Mouse (Mus musculus): ENCODE results near the gene Ebf1. TPM values are rescaled to one million over a fixed set of nuclear protein-coding genes. Genes with fewer than 3 reads are reported as not detected.

Ebf1 gene
- polyA plus RNA-seq, 1 experiment from 2014 or later = 43.7 TPM

DNA sequence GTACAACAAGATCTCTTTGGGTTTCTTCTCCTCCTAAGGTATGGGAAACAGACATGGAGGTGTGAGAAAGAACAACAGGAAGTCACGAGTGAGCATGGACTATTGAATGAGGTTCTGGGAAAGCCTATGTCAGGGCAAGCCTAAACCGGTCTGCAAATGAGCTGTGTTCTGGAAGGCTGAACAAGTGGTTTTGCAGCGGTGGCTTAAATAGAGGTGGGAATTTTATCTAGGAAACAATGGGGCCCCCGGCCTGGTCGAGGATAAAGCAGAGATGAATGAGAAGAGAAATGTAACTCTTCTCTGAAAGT, 73.1 kb downstream of the Ebf1 start:
- H3K27ac ChIP-seq (ENCODE audit: low read length) = no peak overlapping the region
- no peak overlapping the region for H3K4me2 ChIP-seq (ENCODE audit: low read length)
- H3K9ac ChIP-seq (replicated peaks; ENCODE audit: low read depth, low read length) = no peak overlapping the region
- no peaks in the 10 kb centered on the region for H3K4me1 ChIP-seq (replicated peaks; ENCODE audit: control insufficient read depth, insufficient read depth, low read length)
- ATAC-seq = no peak
- H3K27me3 ChIP-seq (replicated peaks; ENCODE audit: control insufficient read depth, insufficient read depth, low read length) = peaks cover 12% of the 10 kb centered on the region
- no peaks in the 10 kb centered on the region for H3K9me3 ChIP-seq (ENCODE audit: control insufficient read depth, low read length)
- H3K4me3 ChIP-seq (replicated peaks; ENCODE audit: low read length) = no peak overlapping the region
- no peaks in the 10 kb centered on the region for H3K36me3 ChIP-seq (ENCODE audit: control insufficient read depth, insufficient read depth)
- WGBS = 91% methylated on average over 5 of the region's 5 CpGs

GRCm38 (mm10) chr11:44695416-44695815, 78.3 kb downstream of the Ebf1 start:
- 94% methylated on average over 9 of the region's 9 CpGs for WGBS
- 0 out of 2 replicates have a peak, but pooled peaks cover 5% of the 10 kb centered on the region for H3K27me3 ChIP-seq (replicated peaks; ENCODE audit: control insufficient read depth, insufficient read depth, low read length)

DNA sequence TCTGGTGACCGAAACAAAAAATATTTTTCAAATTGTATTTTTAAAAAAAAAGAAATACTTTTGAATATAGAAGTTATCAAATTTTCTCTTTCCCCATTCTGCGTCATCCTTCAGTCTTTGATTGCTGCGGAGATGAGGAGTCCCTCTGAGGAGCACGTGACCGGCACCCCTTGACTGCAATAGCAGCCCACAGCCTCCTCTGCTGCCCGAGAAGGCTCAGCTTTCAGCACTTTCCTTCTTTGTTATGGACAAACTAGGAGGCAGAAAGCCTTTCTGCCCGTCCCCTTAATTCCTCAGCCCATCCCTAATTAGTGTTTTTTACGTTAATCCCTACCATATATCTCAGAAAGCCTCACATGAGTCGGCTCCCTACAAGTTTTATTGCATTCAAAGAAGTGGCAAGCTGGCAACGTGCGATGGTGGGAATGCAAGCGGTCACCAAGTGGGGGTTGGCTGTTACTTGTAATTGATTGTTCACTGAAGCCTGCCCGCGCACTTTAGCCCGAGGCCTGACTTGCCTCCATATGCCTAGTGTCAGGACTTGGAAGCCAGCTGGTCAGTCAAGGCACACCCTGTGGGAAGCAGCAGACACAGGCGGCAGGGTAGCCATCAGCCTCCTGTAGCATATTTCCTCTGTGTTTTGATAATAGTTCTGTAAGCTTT, 79.6 kb downstream of the Ebf1 start:
- H3K9ac ChIP-seq (replicated peaks; ENCODE audit: low read depth, low read length) = 0 out of 2 replicates have a peak overlapping the region, but pooled peaks have one; percentile 27
- H3K4me3 ChIP-seq (replicated peaks; ENCODE audit: low read length) = peak overlapping the region; percentile 10; the same call in 1 of the 2 replicates
- H3K27ac ChIP-seq (ENCODE audit: low read length) = no peak overlapping the region
- whole genome bisulfite sequencing = 8% methylated on average over 16 of the region's 16 CpGs
- H3K36me3 ChIP-seq (ENCODE audit: control insufficient read depth, insufficient read depth) = no peaks in the 10 kb centered on the region
- H3K27me3 ChIP-seq (replicated peaks; ENCODE audit: control insufficient read depth, insufficient read depth, low read length) = 0 out of 2 replicates have a peak, but pooled peaks cover 5% of the 10 kb centered on the region
- peak overlapping the region; percentile 43 for H3K4me2 ChIP-seq (ENCODE audit: low read length)
- ATAC-seq = peak; percentile 73
- no peaks in the 10 kb centered on the region for H3K9me3 ChIP-seq (ENCODE audit: control insufficient read depth, low read length)
- peaks cover 8% of the 10 kb centered on the region for H3K4me1 ChIP-seq (replicated peaks; ENCODE audit: control insufficient read depth, insufficient read depth, low read length)

More at GRCm38 (mm10) chr11:44695416-44695815, 78.3 kb downstream of the Ebf1 start:
- ATAC-seq = no peak
- Histone ChIP-seq H3K27ac (ENCODE audit: low read length) (no peak overlapping the region), H3K4me3 (replicated peaks; ENCODE audit: low read length) (no peak overlapping the region), H3K4me2 (ENCODE audit: low read length) (no peak overlapping the region), H3K4me1 (replicated peaks; ENCODE audit: control insufficient read depth, insufficient read depth, low read length) (peaks cover 8% of the 10 kb centered on the region), H3K36me3 (ENCODE audit: control insufficient read depth, insufficient read depth) (no peaks in the 10 kb centered on the region), H3K9me3 (ENCODE audit: control insufficient read depth, low read length) (no peaks in the 10 kb centered on the region), H3K9ac (replicated peaks; ENCODE audit: low read depth, low read length) (no peak overlapping the region)

GRCm38 (mm10) chr11:44700181-44700580, 83.1 kb downstream of the Ebf1 start:
- Histone ChIP-seq H3K27ac (ENCODE audit: low read length) (no peak overlapping the region), H3K27me3 (replicated peaks; ENCODE audit: control insufficient read depth, insufficient read depth, low read length) (peaks cover 6% of the 10 kb centered on the region; the same call in 1 of the 2 replicates), H3K9me3 (ENCODE audit: control insufficient read depth, low read length) (no peaks in the 10 kb centered on the region), H3K4me1 (replicated peaks; ENCODE audit: control insufficient read depth, insufficient read depth, low read length) (peaks cover 8% of the 10 kb centered on the region), H3K36me3 (ENCODE audit: control insufficient read depth, insufficient read depth) (no peaks in the 10 kb centered on the region), H3K4me2 (ENCODE audit: low read length) (no peak overlapping the region), H3K9ac (replicated peaks; ENCODE audit: low read depth, low read length) (no peak overlapping the region), H3K4me3 (replicated peaks; ENCODE audit: low read length) (no peak overlapping the region)
- no peak for ATAC-seq
- 87% methylated on average over 4 of the region's 4 CpGs for WGBS

DNA sequence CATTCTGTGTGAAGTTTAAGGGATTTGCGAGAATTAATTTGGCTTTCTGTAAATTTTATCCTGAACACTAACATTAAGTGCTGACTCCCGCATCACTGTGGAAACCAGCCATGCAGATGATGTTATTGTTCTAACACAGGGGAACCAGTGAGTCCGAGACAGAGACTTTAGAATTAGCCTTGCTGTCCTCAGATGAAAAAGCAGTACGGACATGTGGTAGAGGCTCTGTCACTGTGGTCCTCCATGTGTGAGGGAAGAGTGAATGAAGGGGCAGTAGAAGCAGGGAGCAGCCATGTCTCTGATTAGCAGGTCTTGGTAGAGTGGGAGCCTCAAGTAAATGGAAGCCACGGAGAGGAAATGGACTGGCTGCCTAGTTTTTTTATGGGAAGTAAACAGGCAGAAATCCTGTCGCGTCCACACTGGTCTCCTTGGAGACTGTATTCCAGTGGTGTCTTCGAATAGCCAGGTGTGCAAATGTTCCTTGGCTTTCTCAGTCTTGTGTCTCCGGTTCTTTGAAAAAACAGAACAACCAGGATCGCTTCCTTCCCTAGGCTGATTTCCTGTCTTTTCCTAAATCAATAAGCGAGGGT, 84.2 kb downstream of the Ebf1 start:
- WGBS = 60% methylated on average over 11 of the region's 11 CpGs
- no peaks in the 10 kb centered on the region for H3K9me3 ChIP-seq (ENCODE audit: control insufficient read depth, low read length)
- H3K27ac ChIP-seq (ENCODE audit: low read length) = no peak overlapping the region
- H3K9ac ChIP-seq (replicated peaks; ENCODE audit: low read depth, low read length) = no peak overlapping the region
- ATAC-seq = no peak
- no peak overlapping the region for H3K4me3 ChIP-seq (replicated peaks; ENCODE audit: low read length)
- no peaks in the 10 kb centered on the region for H3K36me3 ChIP-seq (ENCODE audit: control insufficient read depth, insufficient read depth)
- peaks cover 7% of the 10 kb centered on the region; the same call in 1 of the 2 replicates for H3K27me3 ChIP-seq (replicated peaks; ENCODE audit: control insufficient read depth, insufficient read depth, low read length)
- no peak overlapping the region for H3K4me2 ChIP-seq (ENCODE audit: low read length)
- peaks cover 8% of the 10 kb centered on the region for H3K4me1 ChIP-seq (replicated peaks; ENCODE audit: control insufficient read depth, insufficient read depth, low read length)

GRCm38 (mm10) chr11:44701864-44702263, 84.7 kb downstream of the Ebf1 start:
- no peak overlapping the region for H3K27ac ChIP-seq (ENCODE audit: low read length)
- 84% methylated on average over 1 of the region's 1 CpGs for WGBS
- no peaks in the 10 kb centered on the region for H3K36me3 ChIP-seq (ENCODE audit: control insufficient read depth, insufficient read depth)
- peaks cover 3% of the 10 kb centered on the region for H3K4me1 ChIP-seq (replicated peaks; ENCODE audit: control insufficient read depth, insufficient read depth, low read length)
- H3K4me2 ChIP-seq (ENCODE audit: low read length) = no peak overlapping the region
- H3K4me3 ChIP-seq (replicated peaks; ENCODE audit: low read length) = no peak overlapping the region
- no peaks in the 10 kb centered on the region for H3K9me3 ChIP-seq (ENCODE audit: control insufficient read depth, low read length)
- no peak for ATAC-seq
- H3K27me3 ChIP-seq (replicated peaks; ENCODE audit: control insufficient read depth, insufficient read depth, low read length) = peaks cover 7% of the 10 kb centered on the region; the same call in 1 of the 2 replicates
- H3K9ac ChIP-seq (replicated peaks; ENCODE audit: low read depth, low read length) = no peak overlapping the region

- no peak for ATAC-seq
- WGBS = 89% methylated on average over 8 of the region's 8 CpGs
These were observed 85.8 kb downstream of the Ebf1 start for GRCm38 (mm10) chr11:44702716-44703486.

DNA sequence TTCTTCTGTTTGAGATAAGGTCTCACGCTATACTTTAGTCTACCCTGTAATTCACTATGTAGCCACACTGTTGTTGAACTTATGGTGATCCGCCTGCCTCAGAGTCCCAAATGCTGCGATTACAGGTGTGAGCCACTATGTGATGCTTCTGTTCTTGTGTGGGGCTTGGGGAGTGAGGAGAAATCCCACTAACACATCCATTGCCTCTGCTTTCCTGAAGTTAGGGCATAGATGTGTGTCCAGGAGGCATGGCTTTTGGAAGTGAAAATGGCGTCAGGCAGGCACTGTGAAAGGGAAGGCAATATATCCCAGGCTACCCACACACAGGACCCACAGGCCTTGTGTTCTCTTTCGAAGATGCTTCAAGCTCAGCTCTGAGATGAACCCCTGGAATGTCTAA, 86.8 kb downstream of the Ebf1 start:
- Histone ChIP-seq H3K27me3 (replicated peaks; ENCODE audit: control insufficient read depth, insufficient read depth, low read length) (peaks cover 10% of the 10 kb centered on the region; the same call in 1 of the 2 replicates), H3K36me3 (ENCODE audit: control insufficient read depth, insufficient read depth) (no peaks in the 10 kb centered on the region), H3K4me1 (replicated peaks; ENCODE audit: control insufficient read depth, insufficient read depth, low read length) (no peaks in the 10 kb centered on the region), H3K9ac (replicated peaks; ENCODE audit: low read depth, low read length) (no peak overlapping the region), H3K9me3 (ENCODE audit: control insufficient read depth, low read length) (no peaks in the 10 kb centered on the region), H3K4me3 (replicated peaks; ENCODE audit: low read length) (no peak overlapping the region), H3K4me2 (ENCODE audit: low read length) (no peak overlapping the region), H3K27ac (ENCODE audit: low read length) (no peak overlapping the region)
- WGBS = 91% methylated on average over 5 of the region's 5 CpGs
- no peak for ATAC-seq

More at GRCm38 (mm10) chr11:44702716-44703486, 85.8 kb downstream of the Ebf1 start:
- H3K4me3 ChIP-seq (replicated peaks; ENCODE audit: low read length) = no peak overlapping the region
- H3K4me2 ChIP-seq (ENCODE audit: low read length) = no peak overlapping the region
- no peaks in the 10 kb centered on the region for H3K9me3 ChIP-seq (ENCODE audit: control insufficient read depth, low read length)
- H3K27ac ChIP-seq (ENCODE audit: low read length) = no peak overlapping the region
- H3K9ac ChIP-seq (replicated peaks; ENCODE audit: low read depth, low read length) = no peak overlapping the region
- H3K4me1 ChIP-seq (replicated peaks; ENCODE audit: control insufficient read depth, insufficient read depth, low read length) = no peaks in the 10 kb centered on the region
- no peaks in the 10 kb centered on the region for H3K36me3 ChIP-seq (ENCODE audit: control insufficient read depth, insufficient read depth)
- peaks cover 9% of the 10 kb centered on the region; the same call in 1 of the 2 replicates for H3K27me3 ChIP-seq (replicated peaks; ENCODE audit: control insufficient read depth, insufficient read depth, low read length)

GRCm38 (mm10) chr11:44705811-44706210, 88.7 kb downstream of the Ebf1 start:
- no peak overlapping the region for H3K4me3 ChIP-seq (replicated peaks; ENCODE audit: low read length)
- no peaks in the 10 kb centered on the region for H3K4me1 ChIP-seq (replicated peaks; ENCODE audit: control insufficient read depth, insufficient read depth, low read length)
- no peaks in the 10 kb centered on the region for H3K9me3 ChIP-seq (ENCODE audit: control insufficient read depth, low read length)
- 95% methylated on average over 1 of the region's 1 CpGs for WGBS
- peaks cover 14% of the 10 kb centered on the region; the same call in 1 of the 2 replicates for H3K27me3 ChIP-seq (replicated peaks; ENCODE audit: control insufficient read depth, insufficient read depth, low read length)
- no peak overlapping the region for H3K4me2 ChIP-seq (ENCODE audit: low read length)
- ATAC-seq = no peak
- no peak overlapping the region for H3K9ac ChIP-seq (replicated peaks; ENCODE audit: low read depth, low read length)
- no peaks in the 10 kb centered on the region for H3K36me3 ChIP-seq (ENCODE audit: control insufficient read depth, insufficient read depth)
- no peak overlapping the region for H3K27ac ChIP-seq (ENCODE audit: low read length)
